Mouse (Mus musculus) forebrain, postnatal 0 days (tissue): Measurements from ENCODE around the gene Hao2. TPM values are rescaled to one million over a fixed set of nuclear protein-coding genes. Genes with fewer than 3 reads are reported as not detected.

Source experiments
- ATAC-seq: fragments of 200-750 bp; cut with Nextera tagmentation; 2 replicates; pipeline ENCODE4 v1.8.0; 2017; ENCODE audit warnings: mild to moderate bottlenecking, moderate library complexity
- DNase-seq: peaks from one replicate; pipeline ENCODE4 v3.0.0-alpha.2; 2015
- H3K27ac ChIP-seq: fragments of 300-500 bp; sonication (generic); 2 replicates; pipeline ENCODE4 v1.5.1; 2014; ENCODE audit warnings: low read depth, mild to moderate bottlenecking, antibody characterized with exemption, low read length, moderate library complexity, mixed read lengths
- H3K27me3 ChIP-seq: fragments of 300-500 bp; sonication (generic); 2 replicates; pipeline ENCODE4 v1.6.1; 2014; ENCODE audit warnings: mild to moderate bottlenecking, low read length, mixed read lengths; ENCODE audit not compliant: insufficient read depth
- H3K36me3 ChIP-seq: fragments of 300-500 bp; sonication (generic); 2 replicates; pipeline ENCODE4 v1.6.1; 2014; ENCODE audit warnings: mild to moderate bottlenecking, moderate library complexity; ENCODE audit not compliant: insufficient read depth
- H3K4me1 ChIP-seq: fragments of 300-500 bp; sonication (generic); 2 replicates; pipeline ENCODE4 v1.6.1; 2014; ENCODE audit warnings: antibody characterized with exemption; ENCODE audit not compliant: insufficient read depth
- H3K4me2 ChIP-seq: fragments of 300-500 bp; sonication (generic); 2 replicates; pipeline ENCODE4 v1.6.1; 2014; ENCODE audit warnings: low read depth, mild to moderate bottlenecking, moderate library complexity
- H3K4me3 ChIP-seq: fragments of 300-500 bp; sonication (generic); 2 replicates; pipeline ENCODE4 v1.5.1; 2014; ENCODE audit warnings: low read depth, low read length, mixed read lengths
- H3K9ac ChIP-seq: fragments of 300-500 bp; sonication (generic); 2 replicates; pipeline ENCODE4 v1.6.1; 2014; ENCODE audit warnings: mild to moderate bottlenecking
- H3K9me3 ChIP-seq: fragments of 300-500 bp; sonication (generic); 2 replicates; pipeline ENCODE4 v1.6.1; 2016; ENCODE audit warnings: low read length
- CTCF ChIP-seq: sonication (generic); IDR thresholded peaks from 2 replicates; pipeline ENCODE4 v1.5.1; 2016; ENCODE audit warnings: antibody characterized with exemption, control low read depth, low read depth
- WGBS: fragments of 180-500 bp; shearing (Covaris S2); extraction: QIAGEN DNeasy Blood & Tissue Kit; methylation state at CpG from one replicate; pipeline ENCODE4 v1.1.7; 2014; 5-methylcytosine and 5-hydroxymethylcytosine counted together
- polyA plus RNA-seq: library from polyadenylated mRNA; unstranded; fragments of >200 nt; fragmentation: Nextera tagmentation; extraction: Ambion mirVana; gene quantifications from 2 replicates; pipeline ENCODE4 v1.2.1, GENCODE M21; 2015
- total RNA-seq: library from RNA; depleted of rRNA; stranded (reverse); fragments of >200 nt; gene quantifications from 2 replicates; pipeline ENCODE4 v1.2.3, GENCODE M21; 2014

Gene Hao2
- total and polyA plus RNA-seq, 2 experiments from 2014 or later: not detected

DNA sequence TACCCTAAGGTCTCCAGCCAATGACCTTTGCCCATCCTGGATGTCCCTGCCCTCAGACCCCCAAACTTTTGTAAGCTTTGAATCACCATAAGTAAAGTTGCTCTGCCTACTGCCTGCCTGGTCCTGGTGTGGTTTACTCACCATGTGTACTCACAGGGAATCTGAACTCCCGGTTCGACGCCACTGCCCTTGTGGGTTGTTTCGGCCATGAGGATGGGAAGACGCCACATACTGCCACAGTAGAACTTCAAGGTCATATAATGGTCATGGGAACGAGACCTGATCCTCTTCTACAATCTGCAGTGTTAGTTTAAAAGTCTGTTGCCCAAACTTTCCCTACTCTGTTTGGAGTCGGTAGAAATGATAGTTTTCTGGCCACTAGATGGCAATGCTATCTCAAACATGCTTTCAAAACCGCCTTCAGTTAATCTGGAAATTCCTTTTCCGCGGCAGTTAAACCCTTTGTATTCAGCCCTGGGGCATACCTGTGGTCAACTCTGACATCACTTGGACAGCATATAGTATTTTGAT lies 2.1 kb upstream of the Hao2 start:
- peak; percentile 73 for ATAC-seq
- 48% methylated on average over 10 of the region's 10 CpGs for WGBS
- H3K4me3 ChIP-seq: no peak overlapping the region
- H3K27ac ChIP-seq: no peak overlapping the region
- H3K27me3 ChIP-seq: no peaks in the 10 kb centered on the region
- no peaks in the 10 kb centered on the region for H3K36me3 ChIP-seq
- H3K4me2 ChIP-seq: peak overlapping the region; percentile 28; the same call in 1 of the 2 replicates
- TF ChIP-seq CTCF: peak; percentile 82
- DNase-seq: peak; percentile 76
- H3K4me1 ChIP-seq: no peaks in the 10 kb centered on the region
- H3K9me3 ChIP-seq: no peaks in the 10 kb centered on the region
- no peak overlapping the region for H3K9ac ChIP-seq

DNA sequence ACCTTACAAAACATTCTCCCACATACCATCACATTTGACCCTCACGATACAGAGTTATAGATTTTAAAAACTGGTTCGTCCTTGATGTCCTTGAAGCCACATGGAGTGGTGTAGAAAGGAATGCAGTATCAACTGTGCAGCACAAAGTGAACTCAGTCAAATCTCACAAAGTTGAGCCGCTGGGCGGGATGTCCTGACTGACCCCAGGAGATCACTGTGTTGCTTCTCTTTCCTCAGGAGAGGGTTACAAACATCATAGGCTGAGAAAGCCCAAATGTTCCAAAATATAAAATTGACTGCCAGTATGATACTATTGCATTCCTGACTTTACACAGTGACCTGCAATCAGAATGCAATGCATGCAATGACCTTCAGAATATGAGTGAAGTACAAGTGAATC lies 2.6 kb downstream of the Hao2 start:
- no peak overlapping the region for H3K4me3 ChIP-seq
- DNase-seq (no peak), ATAC-seq (no peak)
- H3K4me2 ChIP-seq: no peak overlapping the region
- no peaks in the 10 kb centered on the region for H3K4me1 ChIP-seq
- H3K36me3 ChIP-seq: no peaks in the 10 kb centered on the region
- TF ChIP-seq CTCF: no peak
- no peak overlapping the region for H3K9ac ChIP-seq
- no peaks in the 10 kb centered on the region for H3K27me3 ChIP-seq
- no peak overlapping the region for H3K27ac ChIP-seq
- no peaks in the 10 kb centered on the region for H3K9me3 ChIP-seq
- WGBS: 88% methylated on average over 4 of the region's 4 CpGs

DNA sequence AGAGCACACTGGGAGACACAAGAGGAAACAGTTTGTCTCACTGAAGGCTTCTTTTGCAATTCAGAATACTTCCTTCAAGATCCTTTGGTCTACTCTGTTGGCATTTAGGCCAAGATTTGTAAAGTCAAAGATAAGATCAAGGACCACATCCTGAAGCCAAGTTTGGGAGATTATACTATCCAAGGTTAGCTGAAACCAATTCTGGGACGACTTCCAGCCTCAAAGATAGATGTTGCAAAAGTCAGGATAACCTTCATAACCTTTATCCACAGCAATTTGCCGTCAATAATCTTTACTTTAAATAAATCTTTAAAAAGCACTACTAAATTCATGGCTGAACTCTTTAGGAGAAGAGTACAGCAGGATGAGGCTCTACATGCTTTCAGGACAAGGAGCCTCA lies 4.8 kb downstream of the Hao2 start:
- Histone ChIP-seq H3K4me2 (no peak overlapping the region), H3K27me3 (no peaks in the 10 kb centered on the region), H3K9me3 (no peaks in the 10 kb centered on the region), H3K36me3 (no peaks in the 10 kb centered on the region), H3K4me3 (no peak overlapping the region), H3K27ac (no peak overlapping the region), H3K4me1 (no peaks in the 10 kb centered on the region), H3K9ac (no peak overlapping the region)
- ATAC-seq: no peak
- no peak for TF ChIP-seq CTCF
- DNase-seq: no peak
- WGBS: 78% methylated on average over 2 of the region's 2 CpGs

DNA sequence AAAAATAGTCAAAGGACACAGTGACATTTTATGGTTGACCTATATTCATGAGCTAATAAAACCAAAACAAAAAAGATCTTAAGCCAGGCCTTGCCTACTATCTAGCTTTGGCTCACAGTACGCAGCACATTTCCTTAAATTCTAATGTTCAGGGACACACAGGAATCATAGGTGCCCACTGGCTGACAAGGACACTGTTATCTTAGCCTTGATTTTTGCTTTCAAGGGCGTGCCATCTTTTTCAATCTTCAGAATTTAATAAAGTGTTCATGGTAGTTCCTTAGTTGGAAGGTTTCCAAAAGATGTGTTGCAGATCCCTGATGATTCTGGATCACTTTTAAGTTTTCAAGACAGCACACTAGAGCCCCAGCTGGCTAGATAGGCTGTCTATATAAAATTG lies 12.2 kb downstream of the Hao2 start:
- Histone ChIP-seq H3K27me3 (no peaks in the 10 kb centered on the region), H3K27ac (no peak overlapping the region), H3K9me3 (no peaks in the 10 kb centered on the region), H3K9ac (no peak overlapping the region), H3K36me3 (no peaks in the 10 kb centered on the region), H3K4me1 (no peaks in the 10 kb centered on the region), H3K4me2 (no peak overlapping the region), H3K4me3 (no peak overlapping the region)
- DNase-seq (no peak), ATAC-seq (no peak)
- no peak for TF ChIP-seq CTCF
- WGBS: 90% methylated on average over 2 of the region's 2 CpGs

DNA sequence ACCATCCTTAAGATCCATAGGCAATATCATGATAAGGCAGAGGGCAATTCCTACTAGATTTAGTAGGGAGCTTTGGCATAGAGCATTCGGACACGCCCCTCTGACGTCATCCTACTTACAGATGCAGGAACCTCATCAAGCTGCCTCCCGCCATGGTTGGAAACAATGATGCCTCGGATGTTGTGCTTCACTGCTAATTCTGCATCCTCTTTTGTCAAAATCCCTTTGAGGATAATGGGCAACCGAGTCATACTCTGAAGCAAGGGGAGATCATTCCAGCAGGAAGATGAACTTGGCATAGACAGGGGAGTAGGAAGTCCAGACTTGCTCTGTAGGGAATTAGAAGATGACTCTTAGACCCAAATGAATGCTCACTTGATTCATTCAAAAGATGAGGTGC lies 12.8 kb downstream of the Hao2 start:
- Histone ChIP-seq H3K36me3 (no peaks in the 10 kb centered on the region), H3K4me2 (no peak overlapping the region), H3K9me3 (no peaks in the 10 kb centered on the region), H3K27me3 (no peaks in the 10 kb centered on the region), H3K4me1 (no peaks in the 10 kb centered on the region), H3K4me3 (no peak overlapping the region), H3K27ac (no peak overlapping the region), H3K9ac (no peak overlapping the region)
- WGBS: 66% methylated on average over 6 of the region's 6 CpGs
- TF ChIP-seq CTCF: no peak
- DNase-seq: no peak
- ATAC-seq: no peak

DNA sequence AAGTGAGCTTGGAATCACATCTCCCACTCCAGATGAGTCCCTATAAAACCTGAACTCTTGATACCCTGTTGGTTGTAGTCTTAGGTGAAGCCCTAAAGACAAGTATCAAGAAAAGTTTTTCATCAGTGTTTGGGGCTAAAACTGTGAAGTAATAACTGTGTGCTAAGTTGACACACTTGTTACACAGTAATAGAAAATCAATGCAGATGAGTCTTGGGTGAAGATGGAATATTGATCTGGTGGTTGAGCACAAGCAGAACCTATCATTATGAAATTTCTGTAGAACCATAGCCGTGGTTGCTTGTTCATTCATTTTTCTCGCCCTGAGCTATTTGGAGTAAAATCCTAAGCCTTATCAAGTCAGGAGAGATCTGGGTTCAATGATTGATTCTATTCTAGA lies 24.8 kb downstream of the Hao2 start:
- Histone ChIP-seq H3K4me2 (no peak overlapping the region), H3K9me3 (no peaks in the 10 kb centered on the region), H3K4me1 (no peaks in the 10 kb centered on the region), H3K27ac (no peak overlapping the region), H3K4me3 (no peak overlapping the region), H3K36me3 (no peaks in the 10 kb centered on the region), H3K9ac (no peak overlapping the region), H3K27me3 (no peaks in the 10 kb centered on the region)
- no peak for DNase-seq
- 96% methylated on average over 2 of the region's 2 CpGs for WGBS
- TF ChIP-seq CTCF: no peak
- no peak for ATAC-seq

DNA sequence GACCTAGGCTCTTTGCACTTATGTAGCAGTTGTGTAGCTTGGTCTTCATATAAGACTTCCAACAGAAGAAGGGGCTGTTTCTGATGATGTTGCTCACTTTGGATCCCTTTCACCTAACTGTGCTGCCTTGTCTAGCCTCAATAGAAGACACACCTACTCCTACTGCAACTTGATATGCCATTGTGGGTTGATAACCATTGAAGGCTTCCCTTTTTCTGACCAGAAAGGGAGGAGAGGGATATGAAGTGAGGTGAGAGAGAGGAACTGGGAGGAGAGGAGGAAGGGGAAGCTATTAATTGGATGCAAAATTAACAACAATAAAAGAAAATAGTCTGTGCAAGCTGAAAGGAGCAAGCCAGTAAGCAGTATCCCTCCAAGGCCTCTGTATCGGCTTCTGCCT lies 30.2 kb downstream of the Hao2 start:
- Histone ChIP-seq H3K9ac (no peak overlapping the region), H3K4me1 (no peaks in the 10 kb centered on the region), H3K36me3 (no peaks in the 10 kb centered on the region), H3K27ac (no peak overlapping the region), H3K27me3 (no peaks in the 10 kb centered on the region), H3K4me3 (no peak overlapping the region), H3K4me2 (no peak overlapping the region), H3K9me3 (no peaks in the 10 kb centered on the region)
- ATAC-seq: no peak
- 94% methylated on average over 1 of the region's 1 CpGs for WGBS
- no peak for DNase-seq
- no peak for TF ChIP-seq CTCF

DNA sequence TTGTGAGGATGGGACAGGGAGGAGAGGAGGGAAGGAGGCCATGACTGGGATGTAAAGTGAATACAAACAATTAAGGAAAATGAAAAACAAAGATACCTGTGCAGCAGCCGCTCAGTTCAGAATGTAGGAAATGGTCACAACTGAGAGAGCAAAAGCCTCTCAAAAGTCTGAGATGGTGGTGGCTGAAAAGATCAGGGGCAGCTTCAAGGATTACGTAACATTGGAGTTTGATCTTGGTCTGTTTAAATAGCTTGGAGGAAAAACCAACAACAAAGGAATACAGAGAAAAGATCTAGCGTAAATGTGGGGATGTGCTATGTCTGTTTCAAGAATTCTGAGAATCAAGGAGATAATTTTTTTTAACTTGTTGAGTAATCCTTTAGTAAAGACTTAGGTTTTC lies 33.5 kb downstream of the Hao2 start, which contains the start of gene Hsd3b1:
Gene Hsd3b1 (minus strand): TSS at position 219 of the 400 bp plus-strand sequence.
- Histone ChIP-seq H3K9me3 (no peaks in the 10 kb centered on the region), H3K4me2 (no peak within 1 kb of the TSS), H3K27me3 (no peaks in the 10 kb centered on the region), H3K9ac (no peak within 1 kb of the TSS), H3K4me1 (no peaks in the 10 kb centered on the region), H3K27ac (no peak within 1 kb of the TSS), H3K36me3 (no peaks in the 10 kb centered on the region), H3K4me3 (no peak within 1 kb of the TSS)
- DNase-seq (no peak), ATAC-seq (no peak)
- TF ChIP-seq CTCF: no peak
- 88% methylated on average over 3 of the region's 3 CpGs for WGBS
